Mouse (Mus musculus) G1E (cell line): ENCODE measurements around the gene Pole.

Experiments
- CTCF ChIP-seq: IDR thresholded peaks from 2 replicates; pipeline ENCODE4 v1.5.1; 2012; ENCODE audit warnings: low read depth, low read length, inconsistent platforms, mixed read lengths
- GATA1 ChIP-seq: IDR thresholded peaks from 2 replicates; pipeline ENCODE4 v1.6.1; 2012; ENCODE audit warnings: borderline replicate concordance, low read length, inconsistent platforms, mixed read lengths
- GATA2 ChIP-seq: IDR thresholded peaks from 2 replicates; pipeline ENCODE4 v1.6.1; 2012; ENCODE audit warnings: low read depth, low read length, inconsistent platforms, borderline replicate concordance
- TAL1 ChIP-seq: conservative IDR thresholded peaks from 2 replicates; pipeline ENCODE4 v1.6.1; 2012; ENCODE audit warnings: low read depth, low read length, inconsistent platforms, mixed read lengths

GRCm38 (mm10) chr5:110270242-110270641 is 15.9 kb upstream of the Pole start:
- TF ChIP-seq CTCF = no peak
- no peak for TF ChIP-seq GATA1
- TF ChIP-seq TAL1 = no peak
- no peak for TF ChIP-seq GATA2
